Mouse (Mus musculus) yolk sac, embryonic 10.5 days (tissue): ENCODE results near the gene Frrs1l.

ENCODE experiments used
- DNase-seq: peaks from one replicate; pipeline ENCODE4 v3.0.0-alpha.2; 2017; ENCODE audit warnings: low spot score

Frrs1l gene

DNA sequence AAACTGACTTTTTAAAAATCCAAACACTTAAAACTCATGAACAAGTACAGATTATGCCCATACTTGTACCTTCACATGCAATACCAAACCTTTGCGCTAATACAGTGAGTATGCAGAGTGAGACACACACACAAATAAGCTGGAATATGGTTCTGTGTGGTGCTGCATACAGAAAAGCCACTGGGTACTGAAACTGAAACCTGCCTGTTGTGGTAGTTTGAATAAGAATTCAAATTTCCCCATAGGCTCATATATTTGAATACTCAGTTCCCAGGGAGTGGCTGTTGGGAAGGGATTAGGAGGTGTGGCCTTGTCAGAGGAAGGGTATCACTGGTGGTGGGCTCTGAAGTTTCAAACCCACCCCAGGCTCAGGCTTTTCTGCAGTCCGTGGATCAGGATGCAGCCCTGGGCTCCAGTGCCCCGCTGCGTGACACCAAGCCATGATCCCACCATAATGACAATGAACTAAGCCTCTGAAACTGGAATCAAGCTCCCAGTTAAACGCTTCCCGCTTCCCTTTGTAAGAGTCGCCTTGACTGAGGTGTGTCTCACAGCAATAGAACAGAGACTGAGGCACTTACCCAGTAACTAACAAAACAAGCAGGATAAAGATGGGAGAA is 77.7 kb downstream of the Frrs1l start:
- DNase-seq, result no peak

DNA sequence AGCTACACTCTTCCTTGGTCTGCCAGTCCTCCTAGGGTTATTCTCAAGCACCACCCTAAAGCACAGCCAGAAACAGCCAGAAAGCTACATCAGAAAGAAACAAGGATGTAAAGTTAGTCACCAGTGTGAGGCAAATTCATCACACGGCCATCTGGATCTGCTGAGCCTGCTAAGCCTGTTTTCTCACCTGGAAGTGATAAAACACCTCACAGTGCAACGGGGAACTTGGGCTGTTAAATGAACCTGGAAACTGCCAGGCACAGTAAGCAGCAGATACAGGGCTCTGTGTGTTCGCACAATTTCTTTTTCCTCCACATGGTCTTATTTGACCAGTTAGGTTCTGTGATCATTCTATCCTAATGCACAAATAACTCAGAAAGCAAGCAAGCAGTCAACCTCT is 80.6 kb downstream of the Frrs1l start:
- DNase-seq, result no peak

DNA sequence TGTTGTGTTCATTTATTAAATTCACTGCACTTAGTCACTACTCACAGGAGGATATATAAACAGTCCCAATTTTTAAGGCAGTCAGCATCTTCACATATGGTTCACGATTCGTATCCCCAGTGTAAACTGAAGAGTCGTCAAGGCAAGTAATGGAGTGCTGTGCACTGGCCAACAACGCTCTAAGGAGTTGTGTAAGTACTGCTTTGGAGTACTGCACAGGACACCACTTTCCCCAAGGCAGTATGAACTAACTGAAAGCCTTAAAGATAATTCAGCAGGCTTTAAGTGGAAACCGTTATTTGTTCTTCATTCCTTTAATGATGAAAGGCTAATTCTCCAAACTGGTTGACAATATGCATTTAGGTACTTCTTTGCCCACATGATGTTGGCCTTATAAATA is 82.5 kb downstream of the Frrs1l start:
- DNase-seq, result no peak
